Mouse (Mus musculus) layer of hippocampus, adult 11-12 months (tissue): ENCODE results near the gene Pon1.
"Not testable (repeated sequence)": the region's sequence is repeated elsewhere in the genome, so short reads cannot be mapped to it uniquely, and the experiment has no call there.

ENCODE experiments used
- DNase-seq: peaks from one replicate; pipeline ENCODE4 v3.0.0; 2022; ENCODE audit warnings: low spot score

The Pon1 gene

GRCm38 (mm10) chr6:5193693-5194092 lies at the start of gene Pon1:
Pon1 (minus strand) TSS chr6:5193946.
- no peak for DNase-seq

GRCm38 (mm10) chr6:5238799-5239198 lies 45.1 kb upstream of the Pon1 start:
- DNase-seq = no peak

GRCm38 (mm10) chr6:5237510-5237909 lies 43.8 kb upstream of the Pon1 start:
- DNase-seq = no peak

- DNase-seq = no peak
These were observed 43.2 kb upstream of the Pon1 start for GRCm38 (mm10) chr6:5236843-5237371.

GRCm38 (mm10) chr6:5234563-5234962 lies 40.8 kb upstream of the Pon1 start:
- no peak for DNase-seq

- no peak for DNase-seq
These were observed 40.1 kb upstream of the Pon1 start for GRCm38 (mm10) chr6:5233812-5234211.

- no peak for DNase-seq
These were observed 38.3 kb upstream of the Pon1 start for GRCm38 (mm10) chr6:5232022-5232421.

GRCm38 (mm10) chr6:5230261-5230660 lies 36.5 kb upstream of the Pon1 start:
- no peak for DNase-seq

GRCm38 (mm10) chr6:5223551-5223950 lies 29.8 kb upstream of the Pon1 start:
- DNase-seq = not testable (repeated sequence)

- no peak for DNase-seq
These were observed 28.3 kb upstream of the Pon1 start for GRCm38 (mm10) chr6:5222080-5222479.

- no peak for DNase-seq
These were observed 24.4 kb upstream of the Pon1 start for GRCm38 (mm10) chr6:5218190-5218589.

GRCm38 (mm10) chr6:5207817-5208216 lies 14.1 kb upstream of the Pon1 start:
- DNase-seq = no peak

GRCm38 (mm10) chr6:5199916-5200315 lies 6.2 kb upstream of the Pon1 start:
- no peak for DNase-seq

- no peak for DNase-seq
These were observed 5.7 kb upstream of the Pon1 start for GRCm38 (mm10) chr6:5199376-5199905.

GRCm38 (mm10) chr6:5198590-5198989 lies 4.8 kb upstream of the Pon1 start:
- no peak for DNase-seq

GRCm38 (mm10) chr6:5190761-5191160 lies 3.0 kb downstream of the Pon1 start:
- no peak for DNase-seq

GRCm38 (mm10) chr6:5189507-5189906 lies 4.2 kb downstream of the Pon1 start:
- DNase-seq = no peak

- no peak for DNase-seq
These were observed 4.8 kb downstream of the Pon1 start for GRCm38 (mm10) chr6:5188938-5189337.

GRCm38 (mm10) chr6:5188036-5188435 lies 5.7 kb downstream of the Pon1 start:
- DNase-seq = no peak

- DNase-seq = no peak
These were observed 6.2 kb downstream of the Pon1 start for GRCm38 (mm10) chr6:5187586-5187985.

- DNase-seq = no peak
These were observed 7.4 kb downstream of the Pon1 start for GRCm38 (mm10) chr6:5186229-5186950.

- DNase-seq = no peak
These were observed 13.1 kb downstream of the Pon1 start for GRCm38 (mm10) chr6:5180645-5181044.

- no peak for DNase-seq
These were observed 14.6 kb downstream of the Pon1 start for GRCm38 (mm10) chr6:5179189-5179588.
